Mouse (Mus musculus) splenic B cell, adult 2 months (primary cell): Measurements from ENCODE around the gene Nop9.

Experiments
- DNase-seq: peaks from one replicate; pipeline ENCODE4 v3.0.0-alpha.2; 2011; ENCODE audit warnings: low read depth, low spot score
- H3K27me3 ChIP-seq: 2 replicates; pipeline ENCODE4 v1.6.1; 2012; ENCODE audit warnings: mild to moderate bottlenecking, low read length, moderate library complexity, mixed read lengths; ENCODE audit not compliant: control insufficient read depth, poor library complexity, insufficient read depth, severe bottlenecking
- H3K36me3 ChIP-seq: 2 replicates; pipeline ENCODE4 v1.6.1; 2012; ENCODE audit warnings: mild to moderate bottlenecking, low read length, moderate library complexity, mixed read lengths; ENCODE audit not compliant: control insufficient read depth, poor library complexity, insufficient read depth, severe bottlenecking

Gene Nop9

DNA sequence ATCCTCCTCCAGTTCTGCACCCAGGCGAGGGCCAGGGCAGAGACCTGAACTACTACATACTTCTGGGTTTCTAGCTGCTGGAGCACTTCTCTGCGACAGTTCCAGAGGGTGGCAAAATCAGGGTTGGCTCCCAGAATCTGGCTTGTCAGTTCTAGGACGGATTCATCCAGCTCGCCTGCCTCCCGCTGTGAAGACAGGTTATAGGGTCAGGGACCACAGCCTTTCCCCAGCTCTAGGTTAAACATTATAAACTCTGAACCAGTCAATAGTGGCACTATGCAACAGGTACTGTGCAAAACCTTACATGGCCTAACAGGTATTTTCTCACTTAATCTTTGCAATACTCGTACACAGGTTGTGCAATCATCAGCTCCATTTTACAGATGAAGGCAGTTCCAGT lies 24.4 kb upstream of the Nop9 start:
- peaks cover 25% of the 10 kb centered on the region for H3K36me3 ChIP-seq
- no peak for DNase-seq
- H3K27me3 ChIP-seq: no peaks in the 10 kb centered on the region

- peak; percentile 97 for DNase-seq
- Histone ChIP-seq H3K36me3 (peaks cover 24% of the 10 kb centered on the region), H3K27me3 (no peaks in the 10 kb centered on the region)
Measured at GRCm38 (mm10) chr14:55721700-55722437, 23.6 kb upstream of the Nop9 start, which contains the start of gene Rabggta. Rabggta (minus strand) TSS chr14:55722263.

DNA sequence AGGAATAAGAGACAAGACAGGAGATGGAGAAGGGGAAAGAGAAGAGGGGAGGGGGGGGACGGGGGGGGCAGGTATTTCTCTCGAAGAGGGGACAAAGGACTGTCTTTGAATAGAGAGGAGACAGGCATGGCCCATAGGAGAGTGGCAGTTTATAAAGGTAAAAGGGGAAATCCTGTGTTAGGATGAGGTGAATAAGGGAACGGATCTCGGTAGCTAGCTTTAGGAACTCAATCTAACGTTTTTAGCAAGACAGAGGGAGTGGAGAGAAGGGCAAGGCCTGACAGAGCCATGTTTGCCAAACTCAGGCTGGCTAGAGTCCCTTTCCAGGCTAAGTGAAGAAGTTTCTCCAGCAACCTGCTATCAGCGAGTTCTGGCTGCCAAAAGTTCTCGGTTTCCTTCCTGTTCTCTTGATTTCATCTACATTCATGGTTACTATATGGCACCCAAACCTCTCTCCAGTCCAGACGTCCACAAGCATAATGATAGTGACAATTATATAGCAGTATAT lies 23.0 kb upstream of the Nop9 start:
- peaks cover 21% of the 10 kb centered on the region for H3K36me3 ChIP-seq
- H3K27me3 ChIP-seq: no peaks in the 10 kb centered on the region
- no peak for DNase-seq

GRCm38 (mm10) chr14:55723433-55723832 lies 22.1 kb upstream of the Nop9 start:
- no peak for DNase-seq
- H3K36me3 ChIP-seq: peaks cover 14% of the 10 kb centered on the region
- H3K27me3 ChIP-seq: no peaks in the 10 kb centered on the region

GRCm38 (mm10) chr14:55724411-55724871 lies 21.1 kb upstream of the Nop9 start:
- H3K27me3 ChIP-seq: no peaks in the 10 kb centered on the region
- peak; percentile 93 for DNase-seq
- H3K36me3 ChIP-seq: peaks cover 6% of the 10 kb centered on the region; the same call in 1 of the 2 replicates

- H3K36me3 ChIP-seq: no peaks in the 10 kb centered on the region
- H3K27me3 ChIP-seq: no peaks in the 10 kb centered on the region
- no peak for DNase-seq
Measured at GRCm38 (mm10) chr14:55726261-55726660, 19.2 kb upstream of the Nop9 start.

DNA sequence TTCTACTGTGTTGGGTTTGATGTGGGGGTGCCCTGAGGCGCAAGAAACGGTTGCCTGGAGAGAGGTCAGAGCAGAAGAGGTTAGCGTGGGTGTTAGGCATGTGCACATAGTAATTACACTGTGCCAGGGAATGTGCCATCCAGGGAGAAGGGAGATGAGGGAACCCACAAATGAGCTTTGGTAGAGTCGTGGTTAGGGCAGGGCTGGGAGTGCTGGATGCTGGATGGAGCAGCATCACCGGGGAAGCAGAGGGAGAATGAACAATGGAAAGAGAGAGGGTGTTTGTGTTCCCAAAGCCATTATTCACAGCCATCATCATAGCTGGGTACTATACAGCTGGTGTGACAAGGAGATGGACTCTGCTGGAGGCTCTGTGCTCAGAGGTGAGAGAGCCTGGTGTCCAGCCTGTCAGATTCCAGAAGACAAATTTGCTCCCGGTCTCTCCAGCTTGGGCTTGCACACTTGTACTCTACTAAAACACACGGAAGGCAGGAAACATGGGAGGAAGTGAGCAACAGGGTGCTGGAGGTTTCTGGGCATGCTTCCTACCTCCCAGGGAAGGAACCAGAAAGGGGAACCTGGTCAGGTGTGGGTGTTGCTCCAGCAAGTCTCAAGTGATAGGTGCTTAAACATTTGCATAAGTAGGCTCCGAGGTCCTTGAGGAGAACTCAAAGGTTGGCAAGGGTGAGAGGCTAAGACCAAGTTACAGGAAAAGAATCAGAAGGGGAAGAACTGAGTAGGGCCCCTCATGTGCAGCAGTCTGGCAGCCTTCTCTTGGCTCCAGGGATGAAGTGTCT lies 17.4 kb upstream of the Nop9 start:
- peak; percentile 63 for DNase-seq
- Histone ChIP-seq H3K36me3 (no peaks in the 10 kb centered on the region), H3K27me3 (no peaks in the 10 kb centered on the region)

DNA sequence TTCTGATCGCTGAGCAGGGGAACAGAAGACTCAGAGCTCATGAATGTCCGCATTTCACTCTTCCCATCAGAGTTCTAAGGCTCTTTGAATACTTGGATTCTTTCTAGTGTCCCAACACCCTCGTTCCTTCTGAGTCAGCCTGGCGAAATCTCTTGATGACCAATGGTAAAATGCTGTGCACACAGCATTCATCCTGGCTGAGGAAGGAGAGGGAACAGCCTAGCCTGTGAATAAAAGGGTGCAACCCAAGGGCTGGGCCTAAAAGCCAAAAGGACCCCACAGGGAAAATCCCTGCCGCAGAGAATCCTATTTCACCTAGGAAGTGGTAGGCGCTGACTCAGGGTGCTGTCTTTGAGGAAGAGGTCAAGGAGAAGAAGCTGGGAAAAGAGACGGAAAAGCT lies 15.4 kb upstream of the Nop9 start:
- Histone ChIP-seq H3K27me3 (no peaks in the 10 kb centered on the region), H3K36me3 (no peaks in the 10 kb centered on the region)
- DNase-seq: no peak

GRCm38 (mm10) chr14:55730531-55731032 lies 14.9 kb upstream of the Nop9 start:
- H3K27me3 ChIP-seq: no peaks in the 10 kb centered on the region
- DNase-seq: no peak
- no peaks in the 10 kb centered on the region for H3K36me3 ChIP-seq

- Histone ChIP-seq H3K27me3 (no peaks in the 10 kb centered on the region), H3K36me3 (peaks cover 2% of the 10 kb centered on the region; the same call in 1 of the 2 replicates)
- DNase-seq: no peak
Measured at GRCm38 (mm10) chr14:55733889-55734288, 11.6 kb upstream of the Nop9 start.

GRCm38 (mm10) chr14:55734869-55735268 lies 10.6 kb upstream of the Nop9 start:
- no peaks in the 10 kb centered on the region for H3K27me3 ChIP-seq
- no peak for DNase-seq
- peaks cover 2% of the 10 kb centered on the region; the same call in 1 of the 2 replicates for H3K36me3 ChIP-seq

GRCm38 (mm10) chr14:55735334-55735733 lies 10.2 kb upstream of the Nop9 start:
- H3K27me3 ChIP-seq: no peaks in the 10 kb centered on the region
- peaks cover 2% of the 10 kb centered on the region; the same call in 1 of the 2 replicates for H3K36me3 ChIP-seq
- no peak for DNase-seq

DNA sequence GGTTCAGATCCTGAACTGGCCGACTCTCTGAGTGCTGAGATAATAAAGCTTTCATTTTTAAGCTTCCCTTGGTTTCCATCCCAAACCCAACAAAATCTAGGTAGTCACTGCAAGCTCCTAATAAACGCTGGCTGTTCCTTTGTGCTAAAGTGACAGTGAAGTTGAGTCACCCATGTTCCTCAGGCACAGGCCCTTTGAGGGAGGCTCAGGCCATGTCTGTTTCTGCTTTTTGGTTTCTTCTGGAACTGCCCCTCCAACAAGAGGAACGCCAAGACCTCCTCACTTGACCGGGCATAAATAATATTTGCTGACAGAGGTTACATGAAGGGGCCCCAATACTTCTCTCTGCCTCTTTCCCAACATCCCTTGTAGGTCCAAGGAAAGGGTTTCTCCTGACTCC lies 9.7 kb upstream of the Nop9 start:
- peaks cover 4% of the 10 kb centered on the region; the same call in 1 of the 2 replicates for H3K36me3 ChIP-seq
- no peak for DNase-seq
- no peaks in the 10 kb centered on the region for H3K27me3 ChIP-seq

DNA sequence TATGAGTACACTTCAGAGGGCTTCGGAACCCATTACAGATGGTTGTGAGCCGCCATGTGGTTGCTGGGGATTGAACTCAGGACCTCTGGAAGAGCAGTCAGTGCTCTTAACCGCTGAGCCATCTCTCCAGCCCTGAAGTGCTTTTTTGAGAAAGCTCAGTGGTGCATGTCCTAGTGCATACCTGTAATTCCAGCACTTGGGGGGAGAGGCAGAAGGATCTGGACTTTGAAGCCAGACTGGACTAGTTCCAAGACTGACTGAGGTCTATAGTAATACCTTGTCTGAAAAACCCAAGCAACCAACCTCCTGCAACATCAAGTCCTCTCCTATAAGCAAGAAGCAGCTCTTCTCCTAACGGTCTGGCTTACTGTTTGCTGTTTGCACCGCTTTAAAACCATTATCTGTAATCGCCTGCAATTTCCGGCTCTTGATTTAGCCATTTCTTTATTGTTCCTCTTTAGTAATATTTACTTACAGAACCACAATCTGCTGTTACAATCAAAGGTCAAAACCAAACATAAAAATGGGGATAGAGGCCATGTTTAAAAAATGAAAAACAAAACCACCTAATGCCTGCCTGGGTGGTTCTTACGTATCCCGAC lies 8.3 kb upstream of the Nop9 start:
- peaks cover 4% of the 10 kb centered on the region; the same call in 1 of the 2 replicates for H3K36me3 ChIP-seq
- H3K27me3 ChIP-seq: no peaks in the 10 kb centered on the region
- DNase-seq: no peak
